Mouse (Mus musculus) central nervous system, embryonic 14 days (tissue): ENCODE measurements around the gene Unc13a. TPM values are rescaled to one million over a fixed set of nuclear protein-coding genes. Genes with fewer than 3 reads are reported as not detected.

ENCODE experiments used
- polyA plus RNA-seq: library from polyadenylated mRNA; depleted of rRNA; stranded (reverse); fragments of >200 nt; gene quantifications from 2 replicates; pipeline ENCODE4 v1.2.3, GENCODE M21; 2012; rRNA removed

The Unc13a gene
- 65.1 and 70.6 TPM in 2 replicates for polyA plus RNA-seq

DNA sequence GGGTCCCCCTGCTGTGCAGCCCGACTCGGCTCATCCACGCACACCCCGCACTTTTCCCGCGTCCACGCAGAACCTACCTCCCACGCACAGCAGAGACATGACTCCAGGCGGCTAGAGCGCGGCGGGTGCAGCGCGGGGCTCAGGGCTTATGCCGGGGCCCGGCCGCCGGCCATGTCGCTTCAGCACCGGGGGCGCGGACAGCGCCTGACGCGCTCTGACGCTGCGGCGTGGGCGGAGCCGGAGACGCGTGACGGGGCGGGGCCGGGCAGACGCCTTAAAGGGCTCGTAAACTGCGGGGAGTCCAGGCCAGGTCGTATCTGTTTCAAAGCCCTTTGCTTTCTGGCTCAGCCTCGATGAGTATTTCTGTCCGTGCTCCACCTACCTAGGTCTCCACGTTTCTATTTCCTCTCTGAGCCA lies at the start of gene Unc13a:
TSS of gene Unc13a (minus strand) at position 209 of the 417 bp plus-strand sequence.

GRCm38 (mm10) chr8:71701414-71702086 lies 30.0 kb upstream of the Unc13a start, which contains the start of gene B3gnt3:
B3gnt3 (minus strand) TSS chr8:71701789.

GRCm38 (mm10) chr8:71689028-71689427 lies 17.5 kb upstream of the Unc13a start, which contains the start of gene Insl3:
Insl3 (plus strand) TSS chr8:71689214.

DNA sequence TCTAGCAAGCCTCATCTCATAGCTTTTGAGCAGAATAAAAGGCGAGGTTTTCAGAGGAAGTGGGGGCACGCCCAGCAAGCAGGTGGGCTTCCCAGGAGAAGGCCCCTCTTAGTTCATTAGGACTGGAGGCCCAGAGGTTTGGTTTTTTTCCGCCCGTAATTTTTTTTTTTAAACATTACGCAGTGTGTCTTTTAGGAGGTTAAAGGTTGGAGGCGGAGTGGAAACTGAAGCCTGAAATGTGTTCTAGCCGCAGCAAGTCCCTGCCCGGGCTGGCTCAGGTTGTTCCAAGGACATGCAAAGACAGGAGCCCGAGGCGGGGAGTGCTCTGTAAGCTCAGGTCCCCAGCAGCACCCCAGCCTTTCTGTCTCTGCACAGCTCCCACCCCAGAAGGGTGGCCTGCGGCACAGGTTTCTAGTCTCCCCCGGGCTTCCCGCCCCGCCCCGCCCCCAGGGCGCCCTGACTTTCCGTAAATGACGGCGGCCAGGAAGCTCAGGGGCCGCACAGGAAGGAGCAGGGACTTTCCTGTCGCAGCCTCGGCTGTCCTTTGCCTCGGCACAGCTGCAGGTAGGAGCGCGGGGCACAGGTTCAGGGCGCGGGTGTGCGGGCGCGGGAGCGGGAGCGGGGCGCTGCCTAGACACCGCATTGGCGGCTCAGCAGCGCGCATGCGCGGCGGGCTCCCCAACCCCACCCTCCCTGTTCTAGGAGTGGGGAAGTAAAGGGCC lies 4.6 kb upstream of the Unc13a start, which contains the start of gene Jak3:
TSS of gene Jak3 (plus strand) at position 277 of the 722 bp plus-strand sequence.

DNA sequence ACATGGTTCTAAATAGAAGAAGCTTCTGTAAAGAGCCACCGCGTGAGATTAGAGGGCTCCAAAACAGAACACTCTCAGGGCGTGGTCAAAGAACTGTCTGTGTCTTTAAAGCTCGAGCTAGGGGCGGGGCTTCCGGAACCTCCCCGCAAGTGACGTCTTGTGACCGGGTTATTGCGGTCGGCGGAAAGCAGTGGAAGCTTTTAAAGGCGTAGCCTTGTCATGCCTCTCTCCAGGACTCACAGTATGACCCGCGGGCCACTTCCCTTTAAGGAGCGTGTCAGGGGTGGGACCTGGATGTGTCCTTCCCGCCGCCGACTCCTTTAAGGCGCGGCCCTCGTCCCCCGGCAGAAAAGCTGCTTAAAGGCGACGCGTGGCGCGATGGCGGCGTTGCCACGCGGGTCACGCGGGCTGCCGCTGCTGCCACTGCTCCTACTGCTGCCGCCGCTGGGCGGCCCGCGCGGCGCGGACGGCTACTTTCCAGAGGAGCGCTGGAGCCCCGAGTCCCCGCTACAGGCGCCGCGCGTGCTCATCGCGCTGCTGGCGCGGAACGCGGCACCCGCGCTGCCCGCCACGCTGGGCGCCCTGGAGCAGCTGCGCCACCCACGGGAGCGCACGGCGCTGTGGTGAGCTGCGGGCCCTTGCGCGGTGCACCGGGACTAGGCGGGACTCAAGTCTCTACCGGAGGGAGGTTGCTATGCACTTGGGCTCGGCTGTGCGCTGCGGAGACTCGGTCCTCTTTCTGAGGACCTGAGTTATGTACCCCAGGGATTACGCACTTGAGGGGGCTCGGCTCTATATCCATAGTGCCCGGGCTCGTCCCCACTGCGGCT lies 60.5 kb downstream of the Unc13a start, which contains the start of gene Colgalt1:
TSS of gene Colgalt1 (plus strand) at position 177 of the 830 bp plus-strand sequence.

DNA sequence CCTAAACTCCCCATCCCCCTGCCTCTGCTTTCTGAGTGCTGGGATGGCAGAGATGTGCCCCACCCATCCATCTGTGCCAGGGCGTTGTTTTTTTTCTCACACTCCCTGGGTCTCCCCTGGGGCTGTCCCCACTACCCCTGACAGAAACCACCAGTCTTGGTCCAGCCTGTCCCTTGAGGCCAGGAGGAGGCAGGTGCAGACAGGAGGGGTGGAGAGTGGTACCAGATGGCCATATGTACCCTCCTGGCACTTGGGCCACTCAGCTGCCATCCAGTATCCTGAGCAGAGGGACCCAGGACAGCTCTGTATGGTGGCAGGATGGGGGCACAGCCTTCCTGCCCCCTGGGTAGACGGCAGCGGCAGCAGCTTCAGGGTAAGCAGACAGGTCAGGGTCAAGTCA lies 74.1 kb downstream of the Unc13a start, which contains the start of gene Fam129c:
TSS of gene Fam129c (plus strand) at position 198 of the 400 bp plus-strand sequence.

GRCm38 (mm10) chr8:71591471-71592373 lies 79.8 kb downstream of the Unc13a start, which contains the start of gene Pgls:
Pgls (plus strand) TSS chr8:71592176.

Other genes starting within 250 kb of the Unc13a start
- gene Abhd8, start 208.1 kb downstream of the Unc13a start, polyA plus RNA-seq: 122 and 130 TPM in 2 replicates
- 88.1 and 98.9 TPM in 2 replicates for gene Mrpl34, start 206.8 kb downstream of the Unc13a start, polyA plus RNA-seq
- 167 and 174 TPM in 2 replicates for gene Dda1, start 202.6 kb downstream of the Unc13a start, polyA plus RNA-seq
- 123 and 140 TPM in 2 replicates for gene Ano8, start 185.8 kb downstream of the Unc13a start, polyA plus RNA-seq
- gene Gtpbp3, start 183.7 kb downstream of the Unc13a start, polyA plus RNA-seq: 27.1 and 27.9 TPM in 2 replicates
- 11.4 and 18.7 TPM in 2 replicates for gene Plvap, start 160.0 kb downstream of the Unc13a start, polyA plus RNA-seq
- gene Ccdc194, start 146.0 kb downstream of the Unc13a start, polyA plus RNA-seq: 0.59 and 0.60 TPM in 2 replicates
- 36.4 and 46.8 TPM in 2 replicates for gene Bst2, start 134.3 kb downstream of the Unc13a start, polyA plus RNA-seq
- 81.1 and 89.0 TPM in 2 replicates for gene Mvb12a, start 128.8 kb downstream of the Unc13a start, polyA plus RNA-seq
- gene Tmem221, start 112.9 kb downstream of the Unc13a start, polyA plus RNA-seq: 0.05 and 0.15 TPM in 2 replicates
- not detected in 2 replicates for gene Nxnl1, start 105.2 kb downstream of the Unc13a start, polyA plus RNA-seq
- 117 and 122 TPM in 2 replicates for gene Slc27a1, start 102.9 kb downstream of the Unc13a start, polyA plus RNA-seq
- gene Pgls, start 79.6 kb downstream of the Unc13a start, polyA plus RNA-seq: 133 and 140 TPM in 2 replicates
- gene Fam129c, start 74.1 kb downstream of the Unc13a start, polyA plus RNA-seq: 9.8 and 10.5 TPM in 2 replicates
- gene Colgalt1, start 60.8 kb downstream of the Unc13a start, polyA plus RNA-seq: 134 and 175 TPM in 2 replicates
- gene Jak3, start 4.5 kb upstream of the Unc13a start, polyA plus RNA-seq: 4.6 and 6.3 TPM in 2 replicates
- gene Insl3, start 17.5 kb upstream of the Unc13a start, polyA plus RNA-seq: 1.8 and 2.0 TPM in 2 replicates
- gene B3gnt3, start 30.0 kb upstream of the Unc13a start, polyA plus RNA-seq: 0.51 and 0.57 TPM in 2 replicates
- gene Fcho1, start 54.0 kb upstream of the Unc13a start, polyA plus RNA-seq: 151 and 159 TPM in 2 replicates
- gene Zfp709, start 210.3 kb upstream of the Unc13a start, polyA plus RNA-seq: 2.8 and 3.0 TPM in 2 replicates
- 10.1 and 12.8 TPM in 2 replicates for gene Zfp882, start 236.9 kb upstream of the Unc13a start, polyA plus RNA-seq
- 19.3 and 19.6 TPM in 2 replicates for gene Zfp617, start 236.9 kb upstream of the Unc13a start, polyA plus RNA-seq